Mouse (Mus musculus): ENCODE data around the gene Prr36. TPM values are rescaled to one million over a fixed set of nuclear protein-coding genes. Genes with fewer than 3 reads are reported as not detected.

The Prr36 gene
- polyA plus RNA-seq, 1 experiment from 2014 or later: 2.7 TPM

- peaks cover 28% of the 10 kb centered on the region for H3K36me3 ChIP-seq (ENCODE audit: control insufficient read depth, insufficient read depth, low read length)
- 75% methylated on average over 8 of the region's 8 CpGs for WGBS
- ATAC-seq (ENCODE audit: insufficient read depth, low FRiP score): no peak
Observed at GRCm38 (mm10) chr8:4247241-4247640, 30.0 kb upstream of the Prr36 start.

GRCm38 (mm10) chr8:4245737-4246136 is 28.5 kb upstream of the Prr36 start:
- Histone ChIP-seq H3K9ac (ENCODE audit: low read length) (no peak overlapping the region), H3K4me3 (replicated peaks; ENCODE audit: low read length) (no peak overlapping the region), H3K4me2 (ENCODE audit: low read depth, low read length) (no peak overlapping the region), H3K27me3 (ENCODE audit: control insufficient read depth, insufficient read depth, low read length) (no peaks in the 10 kb centered on the region), H3K27ac (ENCODE audit: low read length) (no peak overlapping the region), H3K4me1 (ENCODE audit: control insufficient read depth, insufficient read depth, low read length) (peaks cover 4% of the 10 kb centered on the region; the same call in 1 of the 2 replicates), H3K9me3 (replicated peaks; ENCODE audit: control insufficient read depth, low read length) (no peaks in the 10 kb centered on the region), H3K36me3 (ENCODE audit: control insufficient read depth, insufficient read depth, low read length) (peaks cover 33% of the 10 kb centered on the region)
- 87% methylated on average over 13 of the region's 13 CpGs for WGBS
- ATAC-seq (ENCODE audit: insufficient read depth, low FRiP score): no peak

More at GRCm38 (mm10) chr8:4247241-4247640, 30.0 kb upstream of the Prr36 start:
- Histone ChIP-seq H3K9me3 (replicated peaks; ENCODE audit: control insufficient read depth, low read length) (no peaks in the 10 kb centered on the region), H3K9ac (ENCODE audit: low read length) (no peak overlapping the region), H3K4me2 (ENCODE audit: low read depth, low read length) (no peak overlapping the region), H3K4me3 (replicated peaks; ENCODE audit: low read length) (no peak overlapping the region), H3K27ac (ENCODE audit: low read length) (no peak overlapping the region), H3K4me1 (ENCODE audit: control insufficient read depth, insufficient read depth, low read length) (peaks cover under 1% of the 10 kb centered on the region), H3K27me3 (ENCODE audit: control insufficient read depth, insufficient read depth, low read length) (no peaks in the 10 kb centered on the region)

GRCm38 (mm10) chr8:4245061-4245460 is 27.8 kb upstream of the Prr36 start:
- 90% methylated on average over 5 of the region's 5 CpGs for WGBS
- H3K9ac ChIP-seq (ENCODE audit: low read length): no peak overlapping the region
- no peak overlapping the region for H3K4me2 ChIP-seq (ENCODE audit: low read depth, low read length)
- no peak overlapping the region for H3K4me3 ChIP-seq (replicated peaks; ENCODE audit: low read length)
- peaks cover 33% of the 10 kb centered on the region for H3K36me3 ChIP-seq (ENCODE audit: control insufficient read depth, insufficient read depth, low read length)
- no peak overlapping the region for H3K27ac ChIP-seq (ENCODE audit: low read length)
- peaks cover 10% of the 10 kb centered on the region for H3K4me1 ChIP-seq (ENCODE audit: control insufficient read depth, insufficient read depth, low read length)
- no peaks in the 10 kb centered on the region for H3K9me3 ChIP-seq (replicated peaks; ENCODE audit: control insufficient read depth, low read length)
- no peaks in the 10 kb centered on the region for H3K27me3 ChIP-seq (ENCODE audit: control insufficient read depth, insufficient read depth, low read length)
- no peak for ATAC-seq (ENCODE audit: insufficient read depth, low FRiP score)

GRCm38 (mm10) chr8:4239193-4239890 is 22.1 kb upstream of the Prr36 start:
- Histone ChIP-seq H3K4me1 (ENCODE audit: control insufficient read depth, insufficient read depth, low read length) (peaks cover 23% of the 10 kb centered on the region), H3K4me3 (replicated peaks; ENCODE audit: low read length) (peak overlapping the region; percentile 95), H3K36me3 (ENCODE audit: control insufficient read depth, insufficient read depth, low read length) (peaks cover 14% of the 10 kb centered on the region; the same call in 1 of the 2 replicates), H3K27ac (ENCODE audit: low read length) (peak overlapping the region; percentile 95), H3K9ac (ENCODE audit: low read length) (peak overlapping the region; percentile 86), H3K27me3 (ENCODE audit: control insufficient read depth, insufficient read depth, low read length) (no peaks in the 10 kb centered on the region), H3K9me3 (replicated peaks; ENCODE audit: control insufficient read depth, low read length) (no peaks in the 10 kb centered on the region), H3K4me2 (ENCODE audit: low read depth, low read length) (peak overlapping the region; percentile 94)
- ATAC-seq (ENCODE audit: insufficient read depth, low FRiP score): peak; percentile 28
- WGBS: 10% methylated on average over 19 of the region's 19 CpGs

GRCm38 (mm10) chr8:4238434-4239192 is 21.4 kb upstream of the Prr36 start, which contains the start of the genes Map2k7 and Gm49320:
Gene Map2k7 (plus strand): TSS chr8:4238740.
Gene Gm49320 (plus strand): TSS chr8:4238865.
- peak within 1 kb of the TSS; percentile 94 for H3K4me2 ChIP-seq (ENCODE audit: low read depth, low read length)
- H3K4me1 ChIP-seq (ENCODE audit: control insufficient read depth, insufficient read depth, low read length): peaks cover 23% of the 10 kb centered on the region
- H3K4me3 ChIP-seq (replicated peaks; ENCODE audit: low read length): peak within 1 kb of the TSS; percentile 95
- no peaks in the 10 kb centered on the region for H3K27me3 ChIP-seq (ENCODE audit: control insufficient read depth, insufficient read depth, low read length)
- H3K27ac ChIP-seq (ENCODE audit: low read length): peak within 1 kb of the TSS; percentile 98
- under 1% methylated on average over 66 of the region's 71 CpGs for WGBS
- peak; percentile 96 for ATAC-seq (ENCODE audit: insufficient read depth, low FRiP score)
- H3K9me3 ChIP-seq (replicated peaks; ENCODE audit: control insufficient read depth, low read length): no peaks in the 10 kb centered on the region
- peaks cover 7% of the 10 kb centered on the region; the same call in 1 of the 2 replicates for H3K36me3 ChIP-seq (ENCODE audit: control insufficient read depth, insufficient read depth, low read length)
- H3K9ac ChIP-seq (ENCODE audit: low read length): peak within 1 kb of the TSS; percentile 86

GRCm38 (mm10) chr8:4237814-4238433 is 20.7 kb upstream of the Prr36 start:
- Histone ChIP-seq H3K9ac (ENCODE audit: low read length) (peak overlapping the region; percentile 84), H3K4me1 (ENCODE audit: control insufficient read depth, insufficient read depth, low read length) (peaks cover 23% of the 10 kb centered on the region), H3K27me3 (ENCODE audit: control insufficient read depth, insufficient read depth, low read length) (no peaks in the 10 kb centered on the region), H3K9me3 (replicated peaks; ENCODE audit: control insufficient read depth, low read length) (no peaks in the 10 kb centered on the region), H3K4me3 (replicated peaks; ENCODE audit: low read length) (peak overlapping the region; percentile 95), H3K36me3 (ENCODE audit: control insufficient read depth, insufficient read depth, low read length) (0 out of 2 replicates have a peak, but pooled peaks cover 5% of the 10 kb centered on the region), H3K27ac (ENCODE audit: low read length) (peak overlapping the region; percentile 98), H3K4me2 (ENCODE audit: low read depth, low read length) (peak overlapping the region; percentile 94)
- 17% methylated on average over 15 of the region's 15 CpGs for WGBS
- no peak for ATAC-seq (ENCODE audit: insufficient read depth, low FRiP score)

GRCm38 (mm10) chr8:4230612-4231351 is 13.5 kb upstream of the Prr36 start:
- Histone ChIP-seq H3K4me3 (replicated peaks; ENCODE audit: low read length) (0 out of 2 replicates have a peak overlapping the region, but pooled peaks have one; percentile 4), H3K4me2 (ENCODE audit: low read depth, low read length) (peak overlapping the region; percentile 21; the same call in 1 of the 2 replicates), H3K4me1 (ENCODE audit: control insufficient read depth, insufficient read depth, low read length) (0 out of 2 replicates have a peak, but pooled peaks cover 4% of the 10 kb centered on the region), H3K27ac (ENCODE audit: low read length) (peak overlapping the region; percentile 66), H3K9ac (ENCODE audit: low read length) (peak overlapping the region; percentile 50), H3K27me3 (ENCODE audit: control insufficient read depth, insufficient read depth, low read length) (peaks cover 6% of the 10 kb centered on the region; the same call in 1 of the 2 replicates), H3K9me3 (replicated peaks; ENCODE audit: control insufficient read depth, low read length) (no peaks in the 10 kb centered on the region), H3K36me3 (ENCODE audit: control insufficient read depth, insufficient read depth, low read length) (no peaks in the 10 kb centered on the region)
- 56% methylated on average over 10 of the region's 10 CpGs for WGBS
- peak; percentile 57; the same call in 1 of the 2 replicates for ATAC-seq (ENCODE audit: insufficient read depth, low FRiP score)

- Histone ChIP-seq H3K27me3 (ENCODE audit: control insufficient read depth, insufficient read depth, low read length) (peaks cover 6% of the 10 kb centered on the region; the same call in 1 of the 2 replicates), H3K9me3 (replicated peaks; ENCODE audit: control insufficient read depth, low read length) (no peaks in the 10 kb centered on the region), H3K27ac (ENCODE audit: low read length) (no peak overlapping the region), H3K4me2 (ENCODE audit: low read depth, low read length) (no peak overlapping the region), H3K4me1 (ENCODE audit: control insufficient read depth, insufficient read depth, low read length) (0 out of 2 replicates have a peak, but pooled peaks cover 4% of the 10 kb centered on the region), H3K9ac (ENCODE audit: low read length) (no peak overlapping the region), H3K36me3 (ENCODE audit: control insufficient read depth, insufficient read depth, low read length) (no peaks in the 10 kb centered on the region), H3K4me3 (replicated peaks; ENCODE audit: low read length) (no peak overlapping the region)
- WGBS: 69% methylated on average over 5 of the region's 5 CpGs
- ATAC-seq (ENCODE audit: insufficient read depth, low FRiP score): no peak
Observed at GRCm38 (mm10) chr8:4229784-4230183, 12.5 kb upstream of the Prr36 start.

Measured in stomach, embryonic 16.5 days (tissue).